Mouse (Mus musculus) liver, embryonic 14.5 days (tissue): ENCODE data around the gene Mapk14. TPM values are rescaled to one million over a fixed set of nuclear protein-coding genes. Genes with fewer than 3 reads are reported as not detected.
"Not testable (repeated sequence)": the region's sequence is repeated elsewhere in the genome, so short reads cannot be mapped to it uniquely, and the experiment has no call there.

Experiments
- ATAC-seq: fragments of 200-750 bp; cut with Nextera tagmentation; 2 replicates; pipeline ENCODE4 v1.8.0; 2017; ENCODE audit warnings: moderate number of reproducible peaks, mild to moderate bottlenecking, moderate library complexity; ENCODE audit not compliant: insufficient read depth
- DNase-seq, 3 experiments: peaks; one replicate each; pipeline ENCODE4 v3.0.0-alpha.2; 2012 to 2013; ENCODE audit warnings: low read depth in 3 of 3, low spot score in 3 of 3
- H3K27ac ChIP-seq: fragments of 300-500 bp; sonication (generic); 2 replicates; pipeline ENCODE4 v1.5.1; 2014; ENCODE audit warnings: moderate library complexity, mild to moderate bottlenecking, control low read depth, inconsistent platforms
- H3K27me3 ChIP-seq: fragments of 300-500 bp; sonication (generic); 2 replicates; pipeline ENCODE4 v1.6.1; 2014; ENCODE audit warnings: mild to moderate bottlenecking, low read length, moderate library complexity; ENCODE audit not compliant: control insufficient read depth, insufficient read depth
- H3K36me3 ChIP-seq: fragments of 300-500 bp; sonication (generic); replicated peaks from 2 replicates; pipeline ENCODE4 v1.6.1; 2014; ENCODE audit warnings: low read depth; ENCODE audit not compliant: control insufficient read depth, insufficient read depth
- H3K4me1 ChIP-seq, 2 experiments: fragments of 200-500 bp in 1 of 2; fragments of 300-500 bp in 1 of 2; sonication (generic) in 1 of 2; replicated peaks; 2 replicates each; pipeline ENCODE4 v1.6.1; 2012 to 2014; ENCODE audit warnings: antibody characterized with exemption in 1 of 2, inconsistent platforms in 1 of 2, low read length in 1 of 2; ENCODE audit not compliant: control insufficient read depth in 2 of 2, insufficient read depth in 2 of 2
- H3K4me2 ChIP-seq: fragments of 300-500 bp; sonication (generic); 2 replicates; pipeline ENCODE4 v1.6.1; 2014; ENCODE audit warnings: low read depth, mild to moderate bottlenecking, control low read depth, moderate library complexity
- H3K4me3 ChIP-seq, 2 experiments: fragments of 200-500 bp in 1 of 2; fragments of 300-500 bp in 1 of 2; sonication (generic) in 1 of 2; 2 replicates each; pipeline ENCODE4 v1.5.1; 2012 to 2014; ENCODE audit warnings: low read depth in 2 of 2, low read length in 2 of 2, mild to moderate bottlenecking in 2 of 2, control low read depth in 1 of 2, inconsistent platforms in 1 of 2, moderate library complexity in 1 of 2; ENCODE audit not compliant: insufficient read depth in 1 of 2
- H3K9ac ChIP-seq: fragments of 300-500 bp; sonication (generic); replicated peaks from 2 replicates; pipeline ENCODE4 v1.6.1; 2014; ENCODE audit warnings: mild to moderate bottlenecking, control low read depth, moderate library complexity
- H3K9me3 ChIP-seq: fragments of 300-500 bp; sonication (generic); 2 replicates; pipeline ENCODE4 v1.6.1; 2016; ENCODE audit warnings: low read length, mixed read lengths; ENCODE audit not compliant: control insufficient read depth
- CTCF ChIP-seq: IDR thresholded peaks from 2 replicates; pipeline ENCODE4 v1.5.1; 2016; ENCODE audit warnings: antibody characterized with exemption, low read depth, control low read depth
- EP300 ChIP-seq: IDR thresholded peaks from 2 replicates; pipeline ENCODE4 v1.6.1; 2016; ENCODE audit warnings: antibody characterized with exemption, low read depth
- WGBS: fragments of 180-500 bp; shearing (Covaris S2); extraction: QIAGEN DNeasy Blood & Tissue Kit; methylation state at CpG from one replicate; pipeline ENCODE4 v1.1.7; 2014; ENCODE audit not compliant: insufficient replicate concordance; 5-methylcytosine and 5-hydroxymethylcytosine counted together
- polyA plus RNA-seq, 2 experiments: library from polyadenylated mRNA; depleted of rRNA in 1 of 2; stranded (reverse) in 1 of 2; unstranded in 1 of 2; fragments of >200 nt; fragmentation: Nextera tagmentation in 1 of 2; extraction: Ambion mirVana in 1 of 2; gene quantifications; 2 replicates each; pipeline versions ENCODE4 v1.2.1 to v1.2.3; 2012 to 2014

Gene Mapk14
- polyA plus RNA-seq, 2 experiments: 33.2 to 37.8 TPM

GRCm38 (mm10) chr17:28715832-28716548, 24.9 kb downstream of the Mapk14 start:
- no peak overlapping the region for H3K9ac ChIP-seq
- peaks cover 0 to 6% of the 10 kb centered on the region in 2 experiments; a peak in 1 of 4 replicates for H3K4me1 ChIP-seq
- no peaks in the 10 kb centered on the region for H3K9me3 ChIP-seq
- H3K27ac ChIP-seq: no peak overlapping the region
- WGBS: 63% methylated on average over 6 of the region's 7 CpGs
- H3K4me2 ChIP-seq: no peak overlapping the region
- peaks cover 38% of the 10 kb centered on the region for H3K36me3 ChIP-seq
- DNase-seq (no peak), ATAC-seq (no peak)
- TF ChIP-seq EP300: no peak
- no peak for TF ChIP-seq CTCF
- H3K4me3 ChIP-seq: no peak overlapping the region
- H3K27me3 ChIP-seq: no peaks in the 10 kb centered on the region

GRCm38 (mm10) chr17:28717535-28717934, 26.4 kb downstream of the Mapk14 start:
- Histone ChIP-seq H3K27ac (no peak overlapping the region), H3K9ac (no peak overlapping the region), H3K36me3 (peaks cover 41% of the 10 kb centered on the region), H3K4me3 (no peak overlapping the region), H3K4me1 (peaks cover 0 to 2% of the 10 kb centered on the region in 2 experiments; a peak in 1 of 4 replicates), H3K27me3 (no peaks in the 10 kb centered on the region), H3K9me3 (no peaks in the 10 kb centered on the region), H3K4me2 (no peak overlapping the region)
- no peak for DNase-seq
- WGBS: 82% methylated on average over 3 of the region's 3 CpGs
- ATAC-seq: no peak
- TF ChIP-seq EP300 (no peak), CTCF (no peak)

GRCm38 (mm10) chr17:28725783-28726182, 34.7 kb downstream of the Mapk14 start, which contains the start of gene AC170998.1:
Gene AC170998.1, plus strand, starts transcription at chr17:28726083.
- DNase-seq (no peak), ATAC-seq (no peak)
- Histone ChIP-seq H3K4me1 (no peaks in the 10 kb centered on the region), H3K4me2 (no peak within 1 kb of the TSS), H3K36me3 (peaks cover 61% of the 10 kb centered on the region), H3K9me3 (no peaks in the 10 kb centered on the region), H3K27ac (no peak within 1 kb of the TSS), H3K4me3 (no peak within 1 kb of the TSS), H3K9ac (no peak within 1 kb of the TSS), H3K27me3 (no peaks in the 10 kb centered on the region)
- TF ChIP-seq CTCF (no peak), EP300 (no peak)
- WGBS: 72% methylated on average over 4 of the region's 4 CpGs

- H3K36me3 ChIP-seq: peaks cover 74% of the 10 kb centered on the region
- not testable (repeated sequence) for H3K4me3 ChIP-seq, H3K9me3 ChIP-seq, H3K27me3 ChIP-seq, DNase-seq, H3K4me2 ChIP-seq, H3K27ac ChIP-seq, ATAC-seq, H3K4me1 ChIP-seq, H3K9ac ChIP-seq
- 84% methylated on average over 11 of the region's 11 CpGs for WGBS
These were observed 36.4 kb downstream of the Mapk14 start for GRCm38 (mm10) chr17:28727511-28727910.

- H3K27me3 ChIP-seq: no peaks in the 10 kb centered on the region
- DNase-seq (no peak), ATAC-seq (no peak)
- no peak overlapping the region for H3K4me2 ChIP-seq
- no peak overlapping the region for H3K4me3 ChIP-seq
- 0 out of 4 replicates have a peak, but pooled peaks cover 0 to 6% of the 10 kb centered on the region in 2 experiments for H3K4me1 ChIP-seq
- TF ChIP-seq CTCF (no peak), EP300 (no peak)
- H3K27ac ChIP-seq: no peak overlapping the region
- whole genome bisulfite sequencing: 60% methylated on average over 6 of the region's 6 CpGs
- no peak overlapping the region for H3K9ac ChIP-seq
- H3K36me3 ChIP-seq: peaks cover 35% of the 10 kb centered on the region
- H3K9me3 ChIP-seq: no peaks in the 10 kb centered on the region
These were observed 44.4 kb downstream of the Mapk14 start for GRCm38 (mm10) chr17:28735317-28736105.
